Mouse (Mus musculus): Measurements from ENCODE around the gene Rd3. TPM values are rescaled to one million over a fixed set of nuclear protein-coding genes. Genes with fewer than 3 reads are reported as not detected.

The Rd3 gene
- polyA plus RNA-seq, 1 experiment from 2014 or later, result 10.9 TPM

- Histone ChIP-seq H3K4me1 (no peaks in the 10 kb centered on the region), H3K27me3 (replicated peaks) (no peaks in the 10 kb centered on the region), H3K27ac (no peak overlapping the region), H3K9ac (no peak overlapping the region), H3K4me3 (no peak overlapping the region), H3K4me2 (replicated peaks) (no peak overlapping the region), H3K9me3 (no peaks in the 10 kb centered on the region), H3K36me3 (no peaks in the 10 kb centered on the region)
- ATAC-seq (ENCODE audit: low FRiP score, low read depth), result no peak
- WGBS, result 92% methylated on average over 8 of the region's 8 CpGs
Observed at GRCm38 (mm10) chr1:191996621-191997185, 19.5 kb downstream of the Rd3 start.

GRCm38 (mm10) chr1:191999022-191999421 lies 21.9 kb downstream of the Rd3 start:
- Histone ChIP-seq H3K9me3 (no peaks in the 10 kb centered on the region), H3K36me3 (no peaks in the 10 kb centered on the region), H3K27ac (no peak overlapping the region), H3K27me3 (replicated peaks) (no peaks in the 10 kb centered on the region), H3K4me3 (no peak overlapping the region), H3K4me1 (no peaks in the 10 kb centered on the region), H3K9ac (no peak overlapping the region), H3K4me2 (replicated peaks) (no peak overlapping the region)
- ATAC-seq (ENCODE audit: low FRiP score, low read depth), result no peak

Small RNA genes lying within 50 kb of the gene (microRNA-seq; reads per million reads assigned to microRNA genes)
- gene Mir3473c, result not detected

Other genes starting within 250 kb of the Rd3 start
- 30.4 and 31.4 TPM in 2 replicates for gene Nek2, start 155.9 kb upstream of the Rd3 start, polyA plus RNA-seq (2016; fragmentation: Nextera tagmentation; extraction: Ambion mirVana)
- gene Slc30a1, start 70.6 kb upstream of the Rd3 start, polyA plus RNA-seq (2016; fragmentation: Nextera tagmentation; extraction: Ambion mirVana), result 4.4 and 4.7 TPM in 2 replicates
- gene Traf5, start 115.2 kb downstream of the Rd3 start, polyA plus RNA-seq (2016; fragmentation: Nextera tagmentation; extraction: Ambion mirVana), result 5.0 and 5.2 TPM in 2 replicates
- gene Rcor3, start 160.7 kb downstream of the Rd3 start, polyA plus RNA-seq (2016; fragmentation: Nextera tagmentation; extraction: Ambion mirVana), result 25.2 and 28.8 TPM in 2 replicates
- gene Kcnh1, start 213.4 kb downstream of the Rd3 start, polyA plus RNA-seq (2016; fragmentation: Nextera tagmentation; extraction: Ambion mirVana), result 1.5 and 2.3 TPM in 2 replicates

Data from neural tube, embryonic 12.5 days (tissue).